Mouse (Mus musculus): Measurements from ENCODE around the gene Olfr1299.

The Olfr1299 gene

GRCm38 (mm10) chr2:111661119-111661518 is at the start of gene Olfr1299:
Gene Olfr1299 (plus strand): TSS chr2:111661419.
- no peak for DNase-seq (ENCODE audit: low read depth, low spot score)

- no peak for DNase-seq (ENCODE audit: low read depth, low spot score)
Measured at GRCm38 (mm10) chr2:111626397-111626796, 34.8 kb upstream of the Olfr1299 start, which contains the start of gene Olfr1297. Gene Olfr1297 (minus strand): TSS chr2:111626497.

GRCm38 (mm10) chr2:111649101-111649500 is 12.1 kb upstream of the Olfr1299 start, which contains the start of gene Olfr1298:
Gene Olfr1298 (minus strand): TSS chr2:111649201.
- no peak for DNase-seq (ENCODE audit: low read depth, low spot score)
